Mouse (Mus musculus): ENCODE results near the gene Zfp143.
"Not testable (repeated sequence)": the region's sequence is repeated elsewhere in the genome, so short reads cannot be mapped to it uniquely, and the experiment has no call there.

The Zfp143 gene

GRCm38 (mm10) chr7:110096332-110096731 lies 35.3 kb downstream of the Zfp143 start:
- no peak for DNase-seq (ENCODE audit: low spot score in 2 of 2)

- DNase-seq (ENCODE audit: low spot score in 2 of 2): no peak
Observed at GRCm38 (mm10) chr7:110097106-110097793, 36.2 kb downstream of the Zfp143 start.

DNA sequence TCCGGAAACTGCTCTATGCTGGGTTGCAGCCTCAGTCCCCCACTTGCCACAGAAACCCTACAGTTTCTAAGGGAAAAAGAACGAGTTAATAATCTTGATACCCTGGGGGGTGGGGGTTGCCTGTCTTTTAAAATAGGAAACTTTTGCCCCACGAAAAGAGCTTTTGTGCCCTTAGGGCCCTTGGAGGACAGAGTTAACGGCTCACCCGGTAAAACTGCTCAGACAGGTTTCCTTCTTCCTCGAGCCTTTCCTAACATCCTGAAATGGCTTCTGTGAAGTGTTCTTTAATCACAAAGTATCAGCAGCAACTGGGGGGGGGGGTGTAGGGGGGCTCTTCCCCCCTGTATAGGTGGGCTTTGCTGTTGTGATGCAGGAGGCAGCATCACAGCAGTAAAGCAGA lies 39.8 kb downstream of the Zfp143 start:
- no peak for DNase-seq (ENCODE audit: low spot score in 2 of 2)

GRCm38 (mm10) chr7:110101266-110101665 lies 40.2 kb downstream of the Zfp143 start:
- no peak for DNase-seq (ENCODE audit: low spot score in 2 of 2)

DNA sequence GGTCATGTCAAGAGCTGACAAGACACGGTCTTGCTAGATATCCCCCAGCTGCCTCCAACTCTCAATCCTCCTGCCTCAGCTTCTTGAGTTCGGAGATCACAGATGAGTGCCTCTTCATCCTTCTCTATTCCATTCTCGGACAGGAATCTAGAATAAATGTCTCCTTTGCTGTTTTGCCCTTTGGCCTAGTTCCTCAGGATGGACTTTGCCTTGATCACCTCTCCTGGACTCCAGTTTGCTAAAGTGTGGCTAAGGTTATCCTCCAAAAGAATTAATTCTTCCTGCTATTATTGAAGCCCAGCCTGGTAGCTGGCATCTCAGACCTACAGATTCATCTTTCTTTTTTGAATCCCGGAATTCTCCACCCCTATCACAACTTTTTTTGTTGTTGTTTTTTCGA lies 44.0 kb downstream of the Zfp143 start:
- DNase-seq (ENCODE audit: low spot score in 2 of 2): no peak

DNA sequence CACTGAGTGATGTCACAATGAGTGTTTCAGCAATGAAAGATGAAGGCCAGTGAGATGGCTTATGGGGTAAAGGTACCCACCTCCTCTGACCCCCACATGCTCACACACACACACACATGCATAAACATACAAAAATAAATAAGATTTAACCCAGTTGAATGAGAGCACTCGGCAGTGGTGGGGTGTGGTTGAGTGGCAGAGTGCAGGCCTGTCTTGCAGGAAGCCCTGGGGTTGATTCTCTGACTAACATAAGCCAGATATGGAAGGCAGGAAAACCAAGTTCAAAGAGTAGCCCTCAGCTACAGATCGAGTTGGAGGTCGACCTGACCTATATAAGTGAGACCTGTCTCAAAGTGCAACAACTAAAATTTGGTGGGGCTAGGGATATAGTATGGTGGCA lies 45.6 kb downstream of the Zfp143 start:
- no peak for DNase-seq (ENCODE audit: low spot score in 2 of 2)

- not testable (repeated sequence) for DNase-seq (ENCODE audit: low spot score in 2 of 2)
Observed at GRCm38 (mm10) chr7:110108524-110108923, 47.5 kb downstream of the Zfp143 start.

DNA sequence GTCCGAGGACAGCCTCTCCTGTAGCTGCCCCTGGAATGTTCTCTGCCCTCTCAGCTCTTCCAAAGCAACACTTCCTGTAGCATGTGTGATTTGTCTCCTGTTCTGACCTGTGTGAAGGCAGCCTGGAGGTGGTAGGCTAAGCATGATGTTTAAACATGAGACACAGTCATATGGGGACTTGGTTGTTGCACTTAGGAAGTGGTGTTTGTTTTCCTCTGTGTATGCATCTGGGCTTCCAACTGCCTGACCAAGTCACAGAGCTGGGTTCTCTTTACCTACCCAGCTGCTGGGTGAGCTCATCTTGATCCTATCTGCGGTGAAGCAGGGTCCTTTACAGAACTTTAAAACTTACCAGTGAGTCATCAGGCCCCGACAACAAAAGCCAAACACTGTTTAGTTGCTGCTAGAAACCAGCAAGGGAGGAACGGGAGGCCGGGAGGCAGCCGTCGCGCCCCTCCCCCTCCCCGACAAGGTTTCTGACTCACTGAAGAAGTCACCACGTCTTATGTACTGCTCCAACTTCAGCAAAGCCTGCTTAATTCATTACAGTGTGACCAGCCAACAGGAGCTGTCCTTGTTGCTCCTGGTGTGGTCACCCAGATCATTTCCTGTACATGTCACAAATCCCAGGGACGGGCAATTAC lies 48.1 kb downstream of the Zfp143 start:
- peak; percentile 36 to 73 for DNase-seq (ENCODE audit: low spot score in 2 of 2)

- no peak for DNase-seq (ENCODE audit: low spot score in 2 of 2)
Observed at GRCm38 (mm10) chr7:110110061-110110656, 49.1 kb downstream of the Zfp143 start.

DNA sequence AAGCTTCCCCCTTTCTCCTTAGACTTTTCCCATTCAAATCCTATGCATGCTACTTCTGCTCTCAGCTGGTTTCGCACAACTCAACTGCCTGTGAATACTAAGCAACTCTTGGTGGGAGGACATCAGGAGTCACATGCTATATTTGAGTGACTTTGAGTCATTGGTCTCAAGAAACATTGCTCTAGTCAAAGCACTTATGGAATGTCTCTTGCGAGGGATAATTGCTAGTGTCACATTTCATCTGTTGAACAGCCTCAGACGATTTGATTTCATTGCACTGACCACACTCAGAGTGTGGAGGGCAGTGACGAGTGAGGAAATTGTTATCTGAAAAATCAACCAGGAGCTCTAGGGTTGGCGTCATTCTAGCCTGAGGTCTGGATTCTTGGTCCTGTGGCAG lies 53.7 kb downstream of the Zfp143 start:
- DNase-seq (ENCODE audit: low spot score in 2 of 2): no peak

GRCm38 (mm10) chr7:110116731-110117291 lies 55.8 kb downstream of the Zfp143 start:
- DNase-seq (ENCODE audit: low spot score in 2 of 2): no peak

GRCm38 (mm10) chr7:110118448-110118847 lies 57.4 kb downstream of the Zfp143 start:
- no peak for DNase-seq (ENCODE audit: low spot score in 2 of 2)

- DNase-seq (ENCODE audit: low spot score in 2 of 2): no peak
Observed at GRCm38 (mm10) chr7:110120157-110120784, 59.3 kb downstream of the Zfp143 start.

DNA sequence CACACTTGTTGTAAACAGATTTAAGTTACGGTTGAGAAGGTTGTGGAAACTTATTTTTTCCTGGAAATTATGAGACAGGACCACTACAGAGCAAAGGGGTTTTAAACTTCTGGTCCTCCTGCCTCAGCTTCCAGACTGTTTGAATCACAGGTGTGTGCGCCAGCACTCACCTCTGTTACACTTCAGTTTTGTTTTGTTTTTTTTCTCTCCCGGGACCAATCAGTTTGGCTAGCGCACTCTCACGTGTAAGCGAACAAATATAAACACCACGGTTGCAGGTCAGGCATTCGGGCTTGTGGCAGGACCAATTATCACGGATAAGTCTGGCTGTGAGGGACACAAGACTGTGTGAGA lies 60.1 kb downstream of the Zfp143 start:
- no peak for DNase-seq (ENCODE audit: low spot score in 2 of 2)

- DNase-seq (ENCODE audit: low spot score in 2 of 2): peak; percentile 99
Observed at GRCm38 (mm10) chr7:110121516-110122288, 60.7 kb downstream of the Zfp143 start, which contains the start of gene Wee1. TSS of gene Wee1 (plus strand) at chr7:110122046.

DNA sequence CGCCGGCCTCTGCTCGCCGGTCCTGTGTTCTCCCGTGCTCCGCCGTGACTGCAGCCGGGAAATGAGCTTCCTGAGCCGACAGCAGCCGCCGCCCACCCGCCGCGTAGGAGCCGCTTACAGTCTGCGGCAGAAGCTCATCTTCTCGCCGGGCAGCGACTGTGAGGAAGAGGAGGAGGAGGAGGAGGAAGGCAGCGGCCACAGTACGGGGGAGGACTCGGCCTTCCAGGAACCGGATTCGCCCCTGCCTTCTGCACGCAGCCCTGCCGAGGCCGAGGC lies 61.2 kb downstream of the Zfp143 start:
- DNase-seq (ENCODE audit: low spot score in 2 of 2): no peak

DNA sequence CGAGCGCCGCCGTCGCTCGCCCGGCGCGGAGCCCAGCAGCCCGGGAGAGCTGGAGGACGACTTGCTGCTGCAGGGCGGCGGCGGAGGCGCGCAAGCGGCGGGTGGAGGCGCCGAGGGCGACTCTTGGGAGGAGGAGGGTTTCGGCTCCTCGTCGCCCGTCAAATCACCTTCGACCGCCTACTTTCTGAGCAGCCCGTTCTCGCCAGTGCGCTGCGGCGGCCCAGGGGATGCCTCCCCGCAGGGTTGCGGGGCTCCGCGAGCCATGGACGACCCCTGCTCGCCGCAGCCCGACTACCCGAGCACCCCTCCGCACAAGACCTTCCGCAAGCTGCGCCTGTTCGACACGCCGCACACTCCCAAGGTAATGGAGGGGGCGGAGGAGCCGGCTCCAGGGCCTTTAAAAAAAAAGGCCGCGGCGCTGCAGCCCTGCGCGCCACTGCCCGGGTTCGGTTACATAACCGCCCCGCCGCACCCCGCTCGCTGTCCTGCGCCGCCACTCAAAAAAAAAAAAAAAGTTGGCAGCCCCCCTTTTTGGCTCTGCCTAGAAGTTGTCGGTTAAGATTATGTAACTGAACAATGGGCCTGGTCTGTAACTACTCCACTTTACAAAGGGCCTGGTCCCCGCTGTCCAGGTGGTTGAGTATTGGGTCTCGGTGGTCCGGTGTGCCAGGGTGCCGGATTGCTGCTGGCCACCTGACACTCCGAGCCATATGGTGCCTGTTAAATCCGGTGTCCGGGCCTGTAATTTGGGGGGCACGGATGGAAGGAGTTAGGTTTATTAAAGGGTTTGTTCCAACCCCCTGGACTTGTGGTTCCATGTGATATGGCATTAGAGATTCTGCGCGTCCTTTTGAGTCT lies 61.8 kb downstream of the Zfp143 start:
- peak; percentile 63 to 82 for DNase-seq (ENCODE audit: low spot score in 2 of 2)

DNA sequence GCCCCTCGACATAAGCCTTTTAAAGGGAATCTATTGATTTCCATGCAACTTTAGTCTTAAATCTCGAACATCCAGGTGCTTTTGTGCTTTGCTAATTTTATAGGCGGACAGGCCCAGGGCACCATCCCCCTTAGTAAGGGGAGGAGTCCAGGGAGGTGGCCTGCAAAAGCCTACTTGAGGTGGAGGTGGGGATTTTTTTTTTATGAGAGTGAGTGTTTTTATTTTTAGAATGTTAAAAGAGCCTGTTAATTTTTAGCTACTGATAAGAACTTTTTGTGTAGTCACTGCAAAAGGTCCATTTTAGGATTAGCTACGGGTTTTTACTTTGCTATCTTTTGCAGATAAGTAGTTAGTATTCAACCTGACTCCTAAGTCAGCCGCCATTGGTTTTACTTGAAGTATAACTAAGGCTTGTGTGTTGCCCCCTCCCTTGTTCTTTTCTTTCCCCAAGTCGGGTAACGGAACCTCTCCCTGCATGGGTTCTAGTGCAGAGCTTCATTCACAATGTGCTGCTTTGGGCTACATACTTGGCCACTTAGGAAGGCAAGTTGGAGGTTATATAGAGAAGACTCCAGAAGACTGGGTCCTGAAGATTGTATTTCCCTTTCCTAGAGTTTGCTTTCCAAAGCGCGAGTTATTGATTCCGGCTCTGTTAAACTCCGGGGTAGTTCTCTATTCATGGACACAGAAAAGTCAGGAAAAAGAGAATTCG lies 63.0 kb downstream of the Zfp143 start:
- DNase-seq (ENCODE audit: low spot score in 2 of 2): no peak

GRCm38 (mm10) chr7:110128566-110128965 lies 67.5 kb downstream of the Zfp143 start:
- no peak for DNase-seq (ENCODE audit: low spot score in 2 of 2)

GRCm38 (mm10) chr7:110132272-110132671 lies 71.3 kb downstream of the Zfp143 start:
- not testable (repeated sequence) for DNase-seq (ENCODE audit: low spot score in 2 of 2)

All from spleen, postnatal 4 days (tissue).